Comparison of ENCODE assay signal across 27 mouse cellular contexts in genomic region chr1:62122426-62122825, GRCm38 (mm10).
A peak's percentile ranks its signal among the peaks of the same experiment; 100 is the strongest.
DNase-seq lines count a peak whose midpoint lies in the region; ATAC-seq and TF ChIP-seq lines count a peak whose summit lies in the region.
"Had no signal": no experiment of that assay in that cellular context is flagged by ENCODE, and none has a peak within 500 bp of the region (broad histone marks: within the 10 kb centered on the region; RNA-seq: fewer than 3 reads in every experiment).

No protein-coding gene starts in this region.

- 100% methylated on average over 1 of the region's 1 CpGs for WGBS in liver, adult 2 months
- 80% methylated on average over 1 of the region's 1 CpGs for WGBS in liver, postnatal 0 days (ENCODE audit: insufficient replicate concordance)
- 89% methylated on average over 1 of the region's 1 CpGs for WGBS in intestine, embryonic 15.5 days
- 55% methylated on average over 1 of the region's 1 CpGs for WGBS in intestine, postnatal 0 days
- 100% methylated on average over 1 of the region's 1 CpGs for WGBS in lung, postnatal 0 days

- H3K9me3 ChIP-seq in liver, postnatal 0 days (ENCODE audit: low read length) = no peaks in the 10 kb centered on the region
- H3K9me3 ChIP-seq in intestine, embryonic 15.5 days = no peaks in the 10 kb centered on the region
- H3K9me3 ChIP-seq in intestine, postnatal 0 days (ENCODE audit: control insufficient read depth) = no peaks in the 10 kb centered on the region
- no peaks in the 10 kb centered on the region for H3K9me3 ChIP-seq in lung, postnatal 0 days (ENCODE audit: low read length)
- H3K9me3 ChIP-seq: embryonic facial prominence, embryonic 13.5 days; embryonic facial prominence, embryonic 15.5 days; forebrain, embryonic 10.5 days; forebrain, embryonic 12.5 days; G1E had no signal

- no peak overlapping the region for H3K4me2 ChIP-seq in liver, postnatal 0 days (ENCODE audit: low read depth, low read length)
- H3K4me2 ChIP-seq in intestine, embryonic 15.5 days (replicated peaks) = no peak overlapping the region
- no peak overlapping the region for H3K4me2 ChIP-seq in intestine, postnatal 0 days (replicated peaks; ENCODE audit: low read depth)
- no peak overlapping the region for H3K4me2 ChIP-seq in lung, postnatal 0 days (replicated peaks; ENCODE audit: low read depth, low read length)
- H3K4me2 ChIP-seq: embryonic facial prominence, embryonic 13.5 days; embryonic facial prominence, embryonic 15.5 days; forebrain, embryonic 12.5 days had no signal

- no peak for TF ChIP-seq EP300 in liver, postnatal 0 days (IDR thresholded peaks at IDR 0.05; ENCODE audit: low read depth)
- TF ChIP-seq EP300 in lung, postnatal 0 days (IDR thresholded peaks at IDR 0.05) = no peak

- ATAC-seq in liver, postnatal 0 days = no peak
- ATAC-seq in intestine, embryonic 15.5 days = peak; percentile 59
- ATAC-seq in intestine, postnatal 0 days = peak; percentile 77
- no peak for ATAC-seq in lung, postnatal 0 days
- ATAC-seq: activated CD4-positive, CD25-positive, alpha-beta regulatory T cell, adult 4 months; CD4-positive, CD25-positive, alpha-beta regulatory T cell, adult 4 months; forebrain, embryonic 14.5 days; forebrain, embryonic 16.5 days; Patski had no signal

- no peaks in the 10 kb centered on the region for H3K36me3 ChIP-seq in liver, adult 2 months (ENCODE audit: control insufficient read depth, insufficient read depth, low read length)
- no peaks in the 10 kb centered on the region for H3K36me3 ChIP-seq in liver, postnatal 0 days (replicated peaks; ENCODE audit: insufficient read depth, low read length)
- H3K36me3 ChIP-seq in intestine, embryonic 15.5 days = no peaks in the 10 kb centered on the region
- H3K36me3 ChIP-seq in intestine, postnatal 0 days (ENCODE audit: control insufficient read depth, insufficient read depth) = no peaks in the 10 kb centered on the region
- no peaks in the 10 kb centered on the region for H3K36me3 ChIP-seq in lung, postnatal 0 days (ENCODE audit: insufficient read depth, low read length)
- H3K36me3 ChIP-seq: embryonic facial prominence, embryonic 13.5 days; embryonic facial prominence, embryonic 15.5 days; forebrain, embryonic 10.5 days; forebrain, embryonic 12.5 days; G1E had no signal

- peak; percentile 30 for DNase-seq in liver, adult 2 months (ENCODE audit: extremely low read depth, low read depth, low spot score)
- no peak for DNase-seq in liver, postnatal 0 days
- no peak for DNase-seq in lung, postnatal 0 days (ENCODE audit: low spot score)
- DNase-seq: adrenal gland, adult 8-10 months; adrenal gland, postnatal 14 days; adrenal gland, postnatal 36 days; B cell, adult 2 months; cerebellum, adult 18-20 months; cerebellum, adult 8-10 months; cerebellum, adult 9-11 months; cerebellum, postnatal 14 days; cerebellum, postnatal 36 days; embryo, embryonic 11 days had no signal

- no peak overlapping the region for H3K4me3 ChIP-seq in liver, adult 2 months (ENCODE audit: insufficient read depth, low read depth, low read length)
- no peak overlapping the region for H3K4me3 ChIP-seq in liver, postnatal 0 days (ENCODE audit: low read depth, low read length)
- no peak overlapping the region for H3K4me3 ChIP-seq in intestine, embryonic 15.5 days (replicated peaks)
- no peak overlapping the region for H3K4me3 ChIP-seq in intestine, postnatal 0 days (ENCODE audit: low read depth, low read length)
- H3K4me3 ChIP-seq in lung, postnatal 0 days (ENCODE audit: low read depth, low read length) = no peak overlapping the region
- H3K4me3 ChIP-seq: embryonic facial prominence, embryonic 13.5 days; embryonic facial prominence, embryonic 15.5 days; erythroblast, embryonic 14.5 days; forebrain, embryonic 10.5 days; forebrain, embryonic 12.5 days had no signal

- no peaks in the 10 kb centered on the region for H3K27me3 ChIP-seq in liver, adult 2 months (ENCODE audit: control insufficient read depth, insufficient read depth, low read length)
- no peaks in the 10 kb centered on the region for H3K27me3 ChIP-seq in liver, postnatal 0 days (ENCODE audit: insufficient read depth, low read length)
- H3K27me3 ChIP-seq in intestine, embryonic 15.5 days (replicated peaks) = no peaks in the 10 kb centered on the region
- H3K27me3 ChIP-seq in intestine, postnatal 0 days (replicated peaks; ENCODE audit: control insufficient read depth, insufficient read depth, low read length) = no peaks in the 10 kb centered on the region
- no peaks in the 10 kb centered on the region for H3K27me3 ChIP-seq in lung, postnatal 0 days (replicated peaks; ENCODE audit: insufficient read depth, low read length)
- H3K27me3 ChIP-seq: CH12.LX; embryonic facial prominence, embryonic 13.5 days; embryonic facial prominence, embryonic 15.5 days; forebrain, embryonic 12.5 days; Patski had no signal

- H3K27ac ChIP-seq in liver, adult 2 months (replicated peaks; ENCODE audit: insufficient read depth, low read depth, low read length) = no peak overlapping the region
- no peak overlapping the region for H3K27ac ChIP-seq in liver, postnatal 0 days (ENCODE audit: low read depth)
- H3K27ac ChIP-seq in intestine, embryonic 15.5 days = no peak overlapping the region
- H3K27ac ChIP-seq in intestine, postnatal 0 days (ENCODE audit: low read depth, low read length) = peak overlapping the region; percentile 29; the same call in 1 of the 2 replicates
- no peak overlapping the region for H3K27ac ChIP-seq in lung, postnatal 0 days (ENCODE audit: low read length)
- H3K27ac ChIP-seq: embryonic facial prominence, embryonic 13.5 days; embryonic facial prominence, embryonic 15.5 days; forebrain, embryonic 10.5 days; forebrain, embryonic 12.5 days had no signal

- no peak for TF ChIP-seq POLR2A in liver, adult 2 months (IDR thresholded peaks at IDR 0.05; ENCODE audit: extremely low read depth, insufficient read depth, low read length)

- no peak overlapping the region for H3K9ac ChIP-seq in liver, adult 2 months (ENCODE audit: low read depth, low read length)
- H3K9ac ChIP-seq in liver, postnatal 0 days (replicated peaks) = no peak overlapping the region
- no peak overlapping the region for H3K9ac ChIP-seq in intestine, embryonic 15.5 days
- H3K9ac ChIP-seq in intestine, postnatal 0 days (ENCODE audit: low read depth, low read length) = no peak overlapping the region
- no peak overlapping the region for H3K9ac ChIP-seq in lung, postnatal 0 days (replicated peaks; ENCODE audit: low read depth)
- H3K9ac ChIP-seq: embryonic facial prominence, embryonic 13.5 days; embryonic facial prominence, embryonic 15.5 days; forebrain, embryonic 12.5 days had no signal

- TF ChIP-seq CTCF in liver, adult 2 months (IDR thresholded peaks at IDR 0.05; ENCODE audit: low read depth, low read length) = no peak
- TF ChIP-seq CTCF in liver, postnatal 0 days (IDR thresholded peaks at IDR 0.05; ENCODE audit: low read depth) = no peak
- TF ChIP-seq CTCF in intestine, postnatal 0 days (IDR thresholded peaks at IDR 0.05; ENCODE audit: low read depth) = no peak
- TF ChIP-seq CTCF in lung, postnatal 0 days (IDR thresholded peaks at IDR 0.05) = no peak

- H3K4me1 ChIP-seq in liver, adult 2 months (ENCODE audit: control insufficient read depth, insufficient read depth, low read length) = no peaks in the 10 kb centered on the region
- no peaks in the 10 kb centered on the region for H3K4me1 ChIP-seq in liver, postnatal 0 days (ENCODE audit: insufficient read depth)
- H3K4me1 ChIP-seq in intestine, embryonic 15.5 days (replicated peaks) = no peaks in the 10 kb centered on the region
- H3K4me1 ChIP-seq in intestine, postnatal 0 days (replicated peaks; ENCODE audit: control insufficient read depth, insufficient read depth, low read length) = no peaks in the 10 kb centered on the region
- no peaks in the 10 kb centered on the region for H3K4me1 ChIP-seq in lung, postnatal 0 days (ENCODE audit: insufficient read depth, low read depth, low read length)
- H3K4me1 ChIP-seq: embryonic facial prominence, embryonic 13.5 days; embryonic facial prominence, embryonic 15.5 days; forebrain, embryonic 10.5 days; forebrain, embryonic 12.5 days had no signal

- H3K79me2 ChIP-seq in liver, adult 2 months (ENCODE audit: control insufficient read depth, insufficient read depth, low read length) = no peaks in the 10 kb centered on the region

Comparison
In these comparisons a context has a peak if more than half of its experiments do, and no peak if none do; other contexts are left out.
1. ATAC-seq: peak in intestine, embryonic 15.5 days (single experiment) and intestine, postnatal 0 days (single experiment); none in liver, postnatal 0 days (single experiment) and lung, postnatal 0 days (single experiment).